Mouse (Mus musculus): ENCODE data around the gene Nsl1. TPM values are rescaled to one million over a fixed set of nuclear protein-coding genes. Genes with fewer than 3 reads are reported as not detected.

The Nsl1 gene
- total RNA-seq, 2 experiments from 2014 or later, result 0.38 to 0.47 TPM

GRCm38 (mm10) chr1:191125811-191126638 lies 63.2 kb downstream of the Nsl1 start:
- peak; percentile 45 to 48 for DNase-seq (ENCODE audit: extremely low spot score in 1 of 2, low spot score in 2 of 2)
- TF ChIP-seq CTCF (IDR thresholded peaks at IDR 0.05), result peak; percentile 65
- Histone ChIP-seq H3K27ac (no peak overlapping the region), H3K4me3 (no peak overlapping the region)
- intact Hi-C loops (cut with DNase I), result no loop called here

GRCm38 (mm10) chr1:191131692-191132091 lies 68.9 kb downstream of the Nsl1 start:
- Histone ChIP-seq H3K27ac (no peak overlapping the region), H3K4me3 (no peak overlapping the region)
- intact Hi-C loops (cut with DNase I), result no loop called here
- DNase-seq (ENCODE audit: extremely low spot score in 1 of 2, low spot score in 2 of 2), result no peak
- TF ChIP-seq CTCF (IDR thresholded peaks at IDR 0.05), result no peak

GRCm38 (mm10) chr1:191132240-191132639 lies 69.4 kb downstream of the Nsl1 start:
- TF ChIP-seq CTCF (IDR thresholded peaks at IDR 0.05), result no peak

DNA sequence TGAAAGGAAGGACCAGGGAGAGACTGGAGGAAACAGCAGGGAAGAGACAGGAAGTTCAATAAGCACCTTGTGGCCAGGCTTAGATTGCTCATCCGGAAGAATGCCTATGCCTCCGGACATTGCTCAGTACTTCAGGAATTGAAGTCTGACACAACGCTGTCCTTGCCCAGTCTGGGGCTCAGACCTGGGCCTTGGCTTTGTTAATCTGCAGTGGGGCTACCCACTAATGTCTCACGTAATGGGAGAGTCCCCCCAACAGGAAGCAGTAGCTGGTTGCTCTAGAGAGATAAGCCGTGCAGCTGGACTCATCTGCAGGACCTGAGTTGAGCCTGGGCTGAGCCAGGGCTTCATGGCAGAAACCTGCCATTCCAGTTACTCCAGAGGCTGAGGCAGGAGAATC lies 70.1 kb downstream of the Nsl1 start:
- no peak for TF ChIP-seq CTCF (IDR thresholded peaks at IDR 0.05)
- no peak overlapping the region for H3K27ac ChIP-seq
- no peak overlapping the region for H3K4me3 ChIP-seq
- intact Hi-C loops (cut with DNase I), result no loop called here
- DNase-seq (ENCODE audit: extremely low spot score in 1 of 2, low spot score in 2 of 2), result no peak

More at GRCm38 (mm10) chr1:191132240-191132639, 69.4 kb downstream of the Nsl1 start:
- intact Hi-C loops (cut with DNase I), result no loop called here
- DNase-seq (ENCODE audit: extremely low spot score in 1 of 2, low spot score in 2 of 2), result no peak
- H3K27ac ChIP-seq, result no peak overlapping the region
- H3K4me3 ChIP-seq, result no peak overlapping the region

DNA sequence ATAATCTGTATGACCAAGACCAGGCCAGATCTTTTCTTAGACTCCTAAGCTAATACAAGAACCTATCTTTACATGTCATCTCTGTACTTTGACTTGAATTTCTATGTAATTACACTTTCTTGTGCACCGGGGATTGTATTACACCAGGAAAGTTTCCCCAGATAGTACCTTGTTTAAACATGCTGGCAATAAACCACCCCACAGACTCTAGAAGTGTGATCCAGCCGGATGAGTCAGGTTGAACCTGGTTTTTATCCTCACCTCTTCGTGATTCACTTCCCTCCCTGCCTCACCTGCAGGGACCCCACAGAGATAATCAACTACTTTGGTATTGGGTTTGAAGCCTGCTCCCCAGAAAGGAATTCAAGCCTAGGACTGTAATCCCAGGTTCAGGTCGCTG lies 72.6 kb downstream of the Nsl1 start:
- Histone ChIP-seq H3K27ac (no peak overlapping the region), H3K4me3 (no peak overlapping the region)
- no peak for DNase-seq (ENCODE audit: extremely low spot score in 1 of 2, low spot score in 2 of 2)
- intact Hi-C loops (cut with DNase I), result no loop called here
- no peak for TF ChIP-seq CTCF (IDR thresholded peaks at IDR 0.05)

Other genes starting within 250 kb of the Nsl1 start
- gene Rps6kc1, start 151.2 kb upstream of the Nsl1 start, total RNA-seq (2021), result 100 to 1,000 TPM; 111 to 117 TPM
- gene Angel2, start 137.9 kb upstream of the Nsl1 start, total RNA-seq (2021), result 10 to 100 TPM; 56.2 to 57.5 TPM
- gene Vash2, start 83.7 kb upstream of the Nsl1 start, total RNA-seq (2021), result 1 to 10 TPM; 2.6 to 2.7 TPM
- gene Flvcr1, start 36.9 kb upstream of the Nsl1 start, total RNA-seq (2021), result 10 to 100 TPM; 14.4 to 16.8 TPM
- gene Spata45, start 26.4 kb upstream of the Nsl1 start, total RNA-seq (2021), result not detected
- gene Tatdn3, start 80 bp upstream of the Nsl1 start, total RNA-seq (2021), result 10 to 100 TPM; 30.9 to 35.4 TPM
- 1 to 10 TPM; 1.6 to 1.8 TPM for gene Batf3, start 34.8 kb downstream of the Nsl1 start, total RNA-seq (2021)
- not detected for gene Fam71a, start 101.8 kb downstream of the Nsl1 start, total RNA-seq (2021)
- 1 to 10 TPM in 1 of 2 experiments, under 1 TPM in 1; 0.48 to 2.4 TPM for gene Atf3, start 155.0 kb downstream of the Nsl1 start, total RNA-seq (2021)